Mouse (Mus musculus): ENCODE measurements at regions not wholly inside any gene's neighbourhood (a gene's known extent, or its start where the extent isn't known, plus 50 kb on each side); places are given as distances from the start of the nearest gene placed in this dataset.

GRCm38 (mm10) chr10:23626201-23626600 lies 160.9 kb downstream of the Rps12 start:
- Histone ChIP-seq H3K4me1 (replicated peaks; ENCODE audit: control insufficient read depth, insufficient read depth, low read length) (no peaks in the 10 kb centered on the region), H3K9ac (ENCODE audit: low read depth, low read length) (no peak overlapping the region), H3K9me3 (ENCODE audit: control insufficient read depth) (no peaks in the 10 kb centered on the region), H3K4me2 (replicated peaks; ENCODE audit: low read depth) (no peak overlapping the region), H3K27me3 (replicated peaks; ENCODE audit: control insufficient read depth, insufficient read depth, low read length) (no peaks in the 10 kb centered on the region), H3K36me3 (ENCODE audit: control insufficient read depth, insufficient read depth) (no peaks in the 10 kb centered on the region), H3K4me3 (ENCODE audit: low read depth, low read length) (no peak overlapping the region), H3K27ac (ENCODE audit: low read depth, low read length) (no peak overlapping the region)
- no peak for ATAC-seq
- WGBS: 85% methylated on average over 4 of the region's 4 CpGs
- no peak for TF ChIP-seq CTCF (IDR thresholded peaks at IDR 0.05; ENCODE audit: low read depth)

DNA sequence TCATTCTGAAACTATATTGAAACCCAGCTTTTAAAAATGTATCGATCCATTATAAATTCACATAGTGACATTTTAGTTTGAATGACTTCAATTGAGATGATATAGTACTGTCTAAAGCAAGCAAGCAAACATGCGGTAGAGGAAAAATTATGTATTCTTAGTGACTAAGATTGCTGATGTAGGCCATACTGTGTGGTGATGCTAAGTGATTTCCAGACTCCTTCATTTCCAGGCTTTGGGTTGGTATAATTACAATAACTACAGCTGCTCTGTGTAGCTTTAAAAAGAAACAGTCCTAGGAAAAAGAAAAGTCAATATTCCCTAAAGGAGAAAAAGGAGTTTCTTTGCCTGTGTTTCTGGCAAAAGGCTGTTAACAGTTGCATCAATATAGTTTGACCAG lies 175.0 kb downstream of the Rps12 start:
- Histone ChIP-seq H3K4me1 (replicated peaks; ENCODE audit: control insufficient read depth, insufficient read depth, low read length) (no peaks in the 10 kb centered on the region), H3K9me3 (ENCODE audit: control insufficient read depth) (no peaks in the 10 kb centered on the region), H3K9ac (ENCODE audit: low read depth, low read length) (no peak overlapping the region), H3K36me3 (ENCODE audit: control insufficient read depth, insufficient read depth) (no peaks in the 10 kb centered on the region), H3K4me2 (replicated peaks; ENCODE audit: low read depth) (no peak overlapping the region), H3K27ac (ENCODE audit: low read depth, low read length) (no peak overlapping the region), H3K27me3 (replicated peaks; ENCODE audit: control insufficient read depth, insufficient read depth, low read length) (no peaks in the 10 kb centered on the region), H3K4me3 (ENCODE audit: low read depth, low read length) (no peak overlapping the region)
- no peak for ATAC-seq
- WGBS: 89% methylated on average over 2 of the region's 2 CpGs
- no peak for TF ChIP-seq CTCF (IDR thresholded peaks at IDR 0.05; ENCODE audit: low read depth)

DNA sequence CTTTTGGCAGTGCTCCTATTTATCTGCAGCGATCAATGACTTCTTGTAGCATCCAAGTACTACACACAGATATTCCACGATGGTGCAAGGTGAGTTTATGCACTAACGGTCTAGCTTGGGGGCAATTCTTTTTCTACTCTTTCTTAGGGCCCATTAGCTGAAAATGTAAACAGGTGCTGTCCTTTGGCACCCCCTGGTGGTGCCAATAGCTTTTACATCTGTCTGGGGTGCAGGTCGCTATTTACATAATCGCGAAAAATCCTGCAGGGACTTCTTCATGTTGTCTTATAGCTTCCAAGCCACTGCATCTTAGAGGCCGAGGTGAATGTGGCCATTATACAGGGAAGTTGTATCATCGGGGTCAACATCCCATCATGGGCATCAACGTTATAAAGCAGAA lies 175.9 kb downstream of the Rps12 start:
- Histone ChIP-seq H3K9ac (ENCODE audit: low read depth, low read length) (no peak overlapping the region), H3K27me3 (replicated peaks; ENCODE audit: control insufficient read depth, insufficient read depth, low read length) (no peaks in the 10 kb centered on the region), H3K4me3 (ENCODE audit: low read depth, low read length) (no peak overlapping the region), H3K4me1 (replicated peaks; ENCODE audit: control insufficient read depth, insufficient read depth, low read length) (no peaks in the 10 kb centered on the region), H3K27ac (ENCODE audit: low read depth, low read length) (no peak overlapping the region), H3K36me3 (ENCODE audit: control insufficient read depth, insufficient read depth) (no peaks in the 10 kb centered on the region), H3K9me3 (ENCODE audit: control insufficient read depth) (no peaks in the 10 kb centered on the region), H3K4me2 (replicated peaks; ENCODE audit: low read depth) (no peak overlapping the region)
- WGBS: 43% methylated on average over 9 of the region's 9 CpGs
- no peak for ATAC-seq
- peak; percentile 82 for TF ChIP-seq CTCF (IDR thresholded peaks at IDR 0.05; ENCODE audit: low read depth)

GRCm38 (mm10) chr10:23610485-23610884 lies 176.6 kb downstream of the Rps12 start:
- H3K36me3 ChIP-seq (ENCODE audit: control insufficient read depth, insufficient read depth): no peaks in the 10 kb centered on the region
- H3K27me3 ChIP-seq (replicated peaks; ENCODE audit: control insufficient read depth, insufficient read depth, low read length): no peaks in the 10 kb centered on the region
- H3K9ac ChIP-seq (ENCODE audit: low read depth, low read length): no peak overlapping the region
- H3K9me3 ChIP-seq (ENCODE audit: control insufficient read depth): no peaks in the 10 kb centered on the region
- H3K27ac ChIP-seq (ENCODE audit: low read depth, low read length): no peak overlapping the region
- no peak for ATAC-seq
- H3K4me3 ChIP-seq (ENCODE audit: low read depth, low read length): no peak overlapping the region
- TF ChIP-seq CTCF (IDR thresholded peaks at IDR 0.05; ENCODE audit: low read depth): no peak
- H3K4me1 ChIP-seq (replicated peaks; ENCODE audit: control insufficient read depth, insufficient read depth, low read length): no peaks in the 10 kb centered on the region
- H3K4me2 ChIP-seq (replicated peaks; ENCODE audit: low read depth): no peak overlapping the region
- WGBS: 75% methylated on average over 6 of the region's 6 CpGs

DNA sequence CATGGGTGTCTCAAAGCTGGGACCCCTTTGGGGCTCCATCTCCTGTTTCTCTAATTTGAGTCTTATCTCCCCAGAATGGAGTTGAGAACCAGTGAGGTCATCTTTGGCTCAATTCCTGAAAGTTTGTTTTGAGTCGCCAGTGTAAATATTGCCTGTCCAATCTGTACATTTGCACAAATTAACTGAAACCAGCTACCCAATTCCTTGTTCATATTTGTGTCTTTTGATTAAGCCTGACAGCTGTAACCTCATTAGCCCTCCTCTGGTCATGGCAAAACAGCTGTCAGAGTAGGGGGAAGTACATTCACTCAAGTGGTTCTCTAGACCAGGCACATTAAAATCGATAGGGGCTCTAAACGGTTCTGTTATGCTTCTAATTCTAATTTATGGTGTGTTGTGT lies 177.0 kb downstream of the Rps12 start:
- H3K4me3 ChIP-seq (ENCODE audit: low read depth, low read length): no peak overlapping the region
- H3K27ac ChIP-seq (ENCODE audit: low read depth, low read length): no peak overlapping the region
- no peaks in the 10 kb centered on the region for H3K4me1 ChIP-seq (replicated peaks; ENCODE audit: control insufficient read depth, insufficient read depth, low read length)
- no peaks in the 10 kb centered on the region for H3K27me3 ChIP-seq (replicated peaks; ENCODE audit: control insufficient read depth, insufficient read depth, low read length)
- ATAC-seq: no peak
- H3K36me3 ChIP-seq (ENCODE audit: control insufficient read depth, insufficient read depth): no peaks in the 10 kb centered on the region
- no peak overlapping the region for H3K4me2 ChIP-seq (replicated peaks; ENCODE audit: low read depth)
- no peak overlapping the region for H3K9ac ChIP-seq (ENCODE audit: low read depth, low read length)
- 52% methylated on average over 3 of the region's 3 CpGs for WGBS
- H3K9me3 ChIP-seq (ENCODE audit: control insufficient read depth): no peaks in the 10 kb centered on the region
- no peak for TF ChIP-seq CTCF (IDR thresholded peaks at IDR 0.05; ENCODE audit: low read depth)

DNA sequence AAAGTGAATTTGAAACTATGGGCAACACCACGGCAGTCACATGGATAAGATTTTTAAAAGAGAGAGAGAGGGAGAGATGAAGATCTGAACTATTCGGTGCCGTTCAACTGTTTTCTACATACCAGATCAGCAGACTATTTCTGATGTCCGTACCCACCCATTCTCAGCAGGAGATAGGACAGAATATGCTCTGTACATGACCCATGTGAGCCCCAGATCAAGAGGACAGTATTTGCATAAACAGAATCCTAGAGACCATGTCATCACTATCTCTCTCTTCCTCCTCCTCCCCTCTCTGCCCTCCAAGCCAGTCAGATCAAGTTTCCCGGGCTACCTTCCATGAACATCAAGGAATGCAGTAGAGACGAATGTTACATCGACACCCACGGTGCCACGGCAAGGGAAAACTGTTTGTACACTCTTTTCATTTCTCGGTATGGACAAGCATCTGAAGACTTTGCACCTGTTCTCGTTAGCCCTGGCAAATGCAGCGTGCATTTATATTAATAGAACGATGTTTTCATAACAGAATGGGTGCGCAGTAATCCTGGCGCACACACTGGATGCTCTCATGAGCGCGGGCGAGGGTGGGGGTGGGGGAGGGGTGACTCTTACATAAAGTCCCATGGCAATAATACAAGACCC lies 177.7 kb downstream of the Rps12 start:
- Histone ChIP-seq H3K9ac (ENCODE audit: low read depth, low read length) (no peak overlapping the region), H3K27ac (ENCODE audit: low read depth, low read length) (no peak overlapping the region), H3K36me3 (ENCODE audit: control insufficient read depth, insufficient read depth) (no peaks in the 10 kb centered on the region), H3K4me1 (replicated peaks; ENCODE audit: control insufficient read depth, insufficient read depth, low read length) (no peaks in the 10 kb centered on the region), H3K9me3 (ENCODE audit: control insufficient read depth) (no peaks in the 10 kb centered on the region), H3K27me3 (replicated peaks; ENCODE audit: control insufficient read depth, insufficient read depth, low read length) (no peaks in the 10 kb centered on the region), H3K4me3 (ENCODE audit: low read depth, low read length) (no peak overlapping the region), H3K4me2 (replicated peaks; ENCODE audit: low read depth) (no peak overlapping the region)
- no peak for ATAC-seq
- TF ChIP-seq CTCF (IDR thresholded peaks at IDR 0.05; ENCODE audit: low read depth): no peak
- WGBS: 86% methylated on average over 18 of the region's 18 CpGs

DNA sequence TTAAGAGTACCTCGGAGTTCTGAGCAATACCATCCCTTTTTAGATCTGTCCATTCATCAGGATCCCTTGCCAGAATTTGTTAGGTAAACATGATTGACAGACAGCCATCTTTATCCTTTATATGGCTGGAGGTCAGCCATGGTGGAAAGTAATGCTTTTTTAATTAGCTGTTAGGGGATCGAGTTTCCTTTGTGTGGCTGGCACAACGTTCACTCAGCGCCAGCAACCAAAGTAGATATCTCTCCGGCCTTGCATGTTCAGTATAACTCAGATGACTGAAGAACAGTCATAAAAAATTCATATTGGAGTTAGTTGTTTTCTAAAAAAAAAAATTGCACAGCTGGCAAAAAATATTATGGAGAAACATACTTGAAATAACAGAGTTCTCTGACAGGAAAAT lies 186.4 kb downstream of the Rps12 start:
- no peaks in the 10 kb centered on the region for H3K36me3 ChIP-seq (ENCODE audit: control insufficient read depth, insufficient read depth)
- H3K4me3 ChIP-seq (ENCODE audit: low read depth, low read length): no peak overlapping the region
- no peak overlapping the region for H3K4me2 ChIP-seq (replicated peaks; ENCODE audit: low read depth)
- no peaks in the 10 kb centered on the region for H3K4me1 ChIP-seq (replicated peaks; ENCODE audit: control insufficient read depth, insufficient read depth, low read length)
- H3K27me3 ChIP-seq (replicated peaks; ENCODE audit: control insufficient read depth, insufficient read depth, low read length): no peaks in the 10 kb centered on the region
- WGBS: 58% methylated on average over 5 of the region's 5 CpGs
- TF ChIP-seq CTCF (IDR thresholded peaks at IDR 0.05; ENCODE audit: low read depth): no peak
- no peak overlapping the region for H3K27ac ChIP-seq (ENCODE audit: low read depth, low read length)
- ATAC-seq: no peak
- no peaks in the 10 kb centered on the region for H3K9me3 ChIP-seq (ENCODE audit: control insufficient read depth)
- H3K9ac ChIP-seq (ENCODE audit: low read depth, low read length): no peak overlapping the region

Measured in intestine, postnatal 0 days (tissue).